Mouse (Mus musculus) G1E-ER4 (cell line): ENCODE measurements around the gene Dicer1. TPM values are rescaled to one million over a fixed set of nuclear protein-coding genes. Genes with fewer than 3 reads are reported as not detected.

ENCODE experiments used
- GATA1 ChIP-seq: IDR thresholded peaks from one replicate; pipeline ENCODE4 v1.8.0; 2012; ENCODE audit warnings: low read length, inconsistent platforms
- polyA plus RNA-seq: library from polyadenylated mRNA; stranded (reverse); fragments of >175 nt; gene quantifications from 2 replicates; pipeline ENCODE4 v1.2.3, GENCODE M21; 2012

Gene Dicer1
- polyA plus RNA-seq, 1 experiment: 5.9 TPM

DNA sequence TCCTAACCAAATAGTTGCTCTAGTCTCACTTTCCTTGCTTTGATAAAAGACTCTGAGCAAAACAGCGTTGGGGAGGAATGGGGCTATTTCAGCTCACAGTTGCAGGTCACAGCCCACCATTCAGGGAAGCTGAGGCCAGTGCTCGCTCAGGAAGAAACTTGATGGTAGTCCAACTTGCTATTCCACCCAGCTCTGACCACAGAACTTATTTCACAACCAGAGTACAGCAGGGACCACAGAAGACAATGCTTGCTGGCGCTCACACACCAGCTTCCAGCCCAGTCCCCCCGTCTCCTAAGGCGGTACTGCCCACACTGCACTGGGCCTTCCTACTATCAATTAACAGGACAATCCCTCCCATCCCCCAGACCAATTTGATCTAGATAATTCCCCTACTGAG is 36.3 kb downstream of the Dicer1 start:
- no peak for TF ChIP-seq GATA1

DNA sequence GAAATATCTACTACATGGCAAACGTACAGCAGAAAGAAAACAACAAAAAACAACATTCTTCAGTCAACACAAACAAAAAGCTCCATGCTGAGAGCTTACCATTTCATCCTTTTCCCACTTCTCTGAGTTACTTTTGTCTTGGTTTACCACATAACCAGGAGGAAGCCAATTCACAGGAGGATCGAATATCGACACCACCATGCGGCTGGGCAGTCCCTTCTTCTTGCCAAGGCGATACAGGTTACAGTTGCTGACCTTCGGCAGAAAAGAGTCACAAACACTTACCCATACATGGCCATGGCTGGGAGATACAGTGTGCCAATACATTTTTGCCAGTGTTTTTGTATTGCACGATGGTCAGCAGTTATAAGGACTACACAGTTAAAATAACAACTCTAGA is 51.5 kb downstream of the Dicer1 start:
- TF ChIP-seq GATA1: no peak

DNA sequence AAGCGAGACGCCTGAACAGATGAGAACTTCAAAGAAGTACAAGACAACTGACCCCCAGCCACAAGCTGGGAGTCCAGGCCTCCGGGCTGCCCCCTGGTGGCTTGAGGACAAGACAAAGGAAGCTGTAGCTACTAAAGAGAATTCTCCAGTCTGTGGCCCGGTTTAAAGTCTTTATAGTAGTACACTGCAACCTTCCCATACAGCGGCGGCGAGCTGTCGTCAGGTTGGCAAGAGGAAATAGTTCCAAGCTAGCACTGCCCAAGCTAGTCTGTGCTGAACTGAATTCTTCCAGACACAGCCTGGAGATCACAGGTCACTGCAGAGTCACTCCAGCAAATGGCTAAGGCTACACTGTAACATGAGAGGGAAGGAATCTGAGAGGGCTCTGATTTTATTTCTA is 52.0 kb downstream of the Dicer1 start:
- no peak for TF ChIP-seq GATA1

DNA sequence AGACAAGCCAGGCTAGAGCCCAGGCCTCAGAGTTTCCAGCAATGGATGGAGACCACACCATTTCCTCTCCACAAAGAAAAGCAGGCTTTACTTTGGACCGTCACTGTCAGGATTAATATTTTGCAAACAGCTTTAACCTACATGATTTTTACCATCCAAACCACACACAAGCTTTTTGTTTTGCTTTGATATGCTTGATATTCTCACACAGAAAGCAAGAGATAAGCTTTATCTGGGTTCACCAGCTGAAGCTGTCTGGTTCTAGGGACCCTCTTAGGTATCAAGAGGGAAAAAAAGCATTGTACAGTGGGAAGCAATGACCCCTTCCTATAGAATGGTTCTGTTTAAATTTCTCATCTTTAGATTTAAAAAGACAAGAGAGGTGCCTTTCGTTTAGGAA is 56.2 kb downstream of the Dicer1 start:
- no peak for TF ChIP-seq GATA1

DNA sequence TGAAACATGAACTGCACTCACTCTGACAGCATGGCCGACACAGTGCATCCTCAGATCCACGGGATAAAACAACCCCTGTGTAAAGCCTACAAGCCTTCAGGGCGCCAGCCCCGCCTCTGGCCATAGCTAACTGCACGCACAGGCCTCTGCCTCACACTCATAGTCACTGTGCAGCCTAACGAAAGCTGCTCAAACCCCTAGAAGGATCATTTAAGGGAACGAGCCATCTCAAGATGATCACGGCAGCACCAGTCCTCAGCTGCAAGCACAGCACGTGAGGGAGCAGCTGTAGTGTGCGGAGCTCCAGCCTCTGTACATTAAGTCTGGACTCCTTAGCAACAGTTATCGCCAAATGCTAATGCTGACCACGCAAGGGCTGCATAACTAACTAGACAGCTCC is 58.9 kb downstream of the Dicer1 start:
- no peak for TF ChIP-seq GATA1

DNA sequence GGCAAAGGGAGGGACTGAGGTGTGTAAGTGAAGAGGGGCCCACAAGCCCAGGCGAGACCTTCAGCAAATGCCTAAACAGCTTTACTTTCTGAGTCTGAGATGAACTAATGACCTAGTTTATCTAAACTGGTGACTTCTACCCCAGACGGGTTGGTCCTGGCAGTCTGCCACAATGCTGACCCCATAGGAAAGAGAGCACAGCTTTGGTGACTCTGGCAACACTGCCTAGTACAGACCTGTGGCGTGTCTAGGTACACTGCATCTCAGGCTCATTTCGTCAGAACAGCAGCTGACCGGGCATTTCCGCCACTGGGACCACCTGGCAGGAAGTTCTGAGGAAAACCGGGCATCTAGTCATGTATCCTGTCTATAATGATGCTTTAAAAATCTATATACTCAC is 61.3 kb downstream of the Dicer1 start:
- TF ChIP-seq GATA1: no peak

DNA sequence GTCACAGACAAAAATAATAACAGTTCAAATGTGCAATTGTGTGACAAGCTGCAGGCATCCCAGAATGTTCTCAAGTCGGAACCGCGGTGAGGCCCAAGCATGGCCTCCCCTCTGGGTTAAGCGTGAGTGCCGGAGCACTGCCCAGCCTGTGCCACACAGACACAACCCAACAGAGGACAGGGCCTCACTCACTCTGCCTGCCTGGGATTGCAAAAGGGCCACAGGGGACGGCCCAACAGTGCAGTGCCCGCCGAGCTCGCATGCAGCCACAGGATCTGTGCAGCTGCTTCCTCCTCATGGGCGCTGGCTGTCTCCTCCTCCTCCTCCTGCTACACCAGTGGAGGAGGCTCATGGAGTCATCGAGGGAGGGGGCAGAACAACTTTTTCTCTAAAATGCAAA is 62.9 kb downstream of the Dicer1 start:
- TF ChIP-seq GATA1: no peak

DNA sequence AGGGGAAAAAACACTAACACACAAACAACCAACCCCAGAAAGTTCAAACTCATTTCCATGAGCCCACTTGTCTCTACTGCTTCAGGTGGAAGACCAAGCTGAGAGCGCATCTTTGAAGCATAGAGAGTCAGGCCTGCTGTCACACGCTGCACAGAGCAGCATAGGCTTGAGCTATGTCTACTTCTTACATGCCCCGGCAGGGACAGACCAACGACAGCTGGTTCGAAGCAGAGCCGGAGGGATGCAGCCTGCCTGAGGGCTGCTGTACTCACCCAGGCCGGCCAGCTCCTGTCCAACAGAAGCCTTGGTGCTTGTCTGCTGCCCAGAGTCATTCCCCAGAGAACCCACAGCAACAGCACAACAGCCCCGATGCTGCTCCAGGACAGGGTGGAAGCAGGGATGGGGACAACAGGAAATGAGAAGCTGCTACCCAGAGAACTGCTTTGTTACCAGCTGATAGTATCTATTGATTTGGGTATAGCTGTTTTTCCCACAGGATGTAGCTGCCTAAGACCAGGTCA is 67.3 kb downstream of the Dicer1 start:
- TF ChIP-seq GATA1: no peak

DNA sequence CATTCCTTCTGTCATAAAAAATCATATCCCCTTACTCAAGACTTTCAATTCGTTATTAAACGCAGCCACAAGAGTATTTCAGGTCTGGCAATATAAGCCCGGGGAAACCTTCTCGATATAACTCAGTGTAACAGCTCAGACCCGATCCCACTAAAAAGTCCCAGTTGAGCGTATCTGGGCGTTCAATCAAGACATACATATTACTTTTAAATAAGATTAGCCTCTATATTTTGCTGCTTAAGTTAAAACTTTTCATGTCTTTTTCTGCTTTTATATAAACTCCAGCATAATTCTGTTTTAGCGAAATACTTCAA is 72.0 kb downstream of the Dicer1 start:
- TF ChIP-seq GATA1: no peak

DNA sequence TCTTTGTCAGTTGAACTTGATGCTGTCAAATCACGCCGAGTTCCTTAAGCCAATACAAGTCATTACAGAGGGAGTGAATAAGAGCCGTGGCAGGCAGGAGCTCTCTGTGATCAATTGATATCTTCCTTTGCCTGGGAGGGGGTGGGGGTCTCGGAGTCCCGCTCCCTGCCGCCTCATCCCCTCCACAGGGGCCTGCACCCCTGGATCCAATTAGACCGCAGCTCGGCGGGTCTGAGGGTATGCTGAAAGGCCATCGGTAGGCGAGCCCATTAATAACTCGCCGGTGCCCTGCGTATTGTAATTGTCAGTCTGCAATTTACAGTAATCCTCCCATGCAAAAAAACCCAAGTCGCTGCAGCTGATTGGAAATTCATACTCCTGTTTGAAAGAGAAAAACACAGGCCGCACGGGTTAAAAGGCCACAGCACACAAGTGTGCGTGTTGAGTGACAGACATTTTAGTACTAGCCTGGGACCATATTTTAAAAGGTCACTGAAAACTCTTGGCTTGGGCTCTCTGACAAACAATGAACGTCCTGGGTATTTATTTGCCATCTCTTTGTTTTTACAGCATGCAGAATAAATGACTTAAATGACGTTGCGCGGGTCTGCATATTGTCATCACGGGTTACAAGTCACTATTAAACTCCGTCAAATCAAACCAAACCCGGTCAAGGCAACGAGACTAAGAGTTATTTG is 72.5 kb downstream of the Dicer1 start:
- TF ChIP-seq GATA1: no peak

DNA sequence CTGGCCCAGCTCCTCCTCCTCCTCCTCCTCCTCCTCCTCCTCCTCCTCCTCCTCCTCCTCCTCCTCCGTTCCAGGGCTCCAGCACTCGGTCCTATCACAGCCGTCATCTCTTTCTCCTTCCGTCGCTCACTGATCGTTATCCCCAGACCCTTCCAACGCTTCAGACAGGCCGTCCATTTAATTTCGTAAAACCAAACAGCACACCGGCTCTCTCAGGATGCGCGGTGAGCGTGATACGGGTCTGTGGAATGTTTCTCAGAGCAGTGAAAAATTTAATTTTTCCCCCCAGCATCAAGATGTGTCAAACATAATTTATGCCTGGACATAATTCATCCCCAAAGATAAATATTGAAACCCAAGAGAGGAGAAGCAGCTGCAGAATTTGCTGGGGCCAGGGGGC is 73.3 kb downstream of the Dicer1 start:
- TF ChIP-seq GATA1: no peak

DNA sequence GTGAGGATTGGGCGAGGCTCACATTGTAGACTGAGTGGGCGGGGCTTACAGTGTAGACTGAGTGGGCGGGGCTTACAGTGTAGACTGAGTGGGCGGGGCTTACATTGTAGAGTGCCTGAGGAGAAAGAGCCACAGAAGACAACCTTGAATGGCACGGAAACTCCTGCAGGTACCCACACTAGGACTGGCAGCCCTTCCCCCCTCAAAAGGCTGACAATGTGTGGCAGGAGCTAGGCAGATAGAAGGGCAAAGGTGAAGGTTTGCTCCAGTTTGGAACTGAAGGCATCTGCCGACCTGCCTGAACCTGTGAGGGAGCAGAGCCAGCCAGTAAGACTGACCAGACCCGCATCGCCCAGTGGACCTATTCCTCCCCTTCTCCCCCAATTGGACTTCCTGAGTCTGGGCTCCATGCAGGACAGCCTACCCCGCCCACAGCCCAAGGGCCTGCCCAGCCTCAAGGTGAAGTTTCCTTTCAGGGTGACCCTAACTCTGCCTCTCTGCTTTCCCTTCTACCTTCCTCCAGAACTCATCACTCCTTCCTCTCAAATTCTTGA is 74.3 kb downstream of the Dicer1 start:
- TF ChIP-seq GATA1: no peak

DNA sequence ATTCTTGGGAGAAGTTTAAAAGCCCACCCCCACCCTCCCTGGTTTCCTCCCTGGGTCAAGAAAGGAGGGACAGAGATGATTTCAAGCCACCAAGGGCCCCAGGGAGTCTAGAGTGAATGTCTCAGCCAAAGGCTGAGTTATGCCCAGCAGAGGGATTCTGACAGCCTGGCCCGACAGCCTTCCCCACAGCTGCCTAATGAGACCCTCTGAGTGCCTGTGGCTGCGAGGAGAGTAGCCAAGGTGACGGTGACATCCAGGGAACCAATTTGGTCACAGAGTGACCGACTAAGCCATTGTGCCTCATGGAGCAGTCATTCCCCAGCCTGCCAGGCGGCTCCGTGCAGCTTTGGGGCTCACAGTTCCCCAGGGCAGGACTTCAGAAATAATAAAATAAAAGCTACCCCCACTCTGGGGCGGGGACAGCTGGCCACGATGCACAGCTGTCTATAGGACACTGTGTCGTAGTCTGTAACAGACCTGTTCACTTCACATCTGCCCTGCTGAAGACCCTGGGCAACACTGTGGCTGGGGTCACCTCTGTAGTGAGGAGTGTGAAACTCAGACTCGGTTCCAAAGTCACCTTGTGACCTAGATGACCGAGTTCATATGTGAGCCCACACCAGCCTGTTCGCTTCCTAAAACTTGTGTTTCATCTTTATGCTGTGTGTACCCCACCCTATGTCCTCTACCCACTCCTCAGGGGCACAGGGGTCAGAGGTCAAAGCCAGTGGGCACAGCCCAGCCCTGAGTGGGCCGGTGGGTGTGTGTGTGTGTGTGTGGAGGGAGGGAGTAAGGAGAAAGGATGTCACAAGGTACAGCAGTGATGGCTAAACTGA is 75.0 kb downstream of the Dicer1 start:
- TF ChIP-seq GATA1: no peak

DNA sequence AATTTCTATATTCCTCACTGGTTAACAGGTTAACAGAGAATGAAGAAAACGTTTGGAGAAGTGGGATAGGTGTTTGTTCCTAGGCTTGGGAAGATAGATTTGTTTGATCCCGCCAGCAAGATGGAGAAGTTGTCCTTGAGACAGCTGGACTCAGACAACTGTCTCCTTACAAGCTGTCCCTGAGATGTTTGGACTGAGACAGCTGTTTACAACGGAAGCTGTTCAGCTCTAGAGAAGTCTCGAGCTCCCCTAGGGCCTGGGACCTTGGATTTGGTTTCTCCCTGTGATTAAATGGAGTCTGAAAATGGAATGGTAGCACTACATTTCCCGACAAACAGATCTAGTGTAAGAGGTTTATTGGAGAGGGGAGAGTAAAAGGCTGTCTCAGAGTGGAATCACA is 78.8 kb downstream of the Dicer1 start:
- no peak for TF ChIP-seq GATA1

DNA sequence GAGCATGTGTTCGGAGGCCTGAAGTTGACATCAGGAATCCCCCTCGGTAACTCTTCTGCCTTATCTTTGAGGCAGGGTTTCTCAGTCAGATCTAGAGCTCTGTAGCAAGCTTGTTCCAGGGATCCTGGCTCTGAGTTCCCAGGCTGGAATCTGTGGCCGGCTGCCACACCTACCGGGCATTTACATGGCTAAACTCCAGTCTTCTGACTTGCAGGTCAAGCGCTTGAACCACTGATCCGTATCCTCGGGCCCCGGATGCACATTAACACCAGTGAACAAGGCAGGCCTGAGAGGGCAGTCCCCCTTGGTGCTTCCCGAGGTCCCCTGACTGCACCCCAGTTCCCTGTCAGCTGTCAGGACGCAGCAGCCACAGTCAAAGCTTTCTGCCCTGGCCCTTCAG is 79.3 kb downstream of the Dicer1 start:
- TF ChIP-seq GATA1: no peak

DNA sequence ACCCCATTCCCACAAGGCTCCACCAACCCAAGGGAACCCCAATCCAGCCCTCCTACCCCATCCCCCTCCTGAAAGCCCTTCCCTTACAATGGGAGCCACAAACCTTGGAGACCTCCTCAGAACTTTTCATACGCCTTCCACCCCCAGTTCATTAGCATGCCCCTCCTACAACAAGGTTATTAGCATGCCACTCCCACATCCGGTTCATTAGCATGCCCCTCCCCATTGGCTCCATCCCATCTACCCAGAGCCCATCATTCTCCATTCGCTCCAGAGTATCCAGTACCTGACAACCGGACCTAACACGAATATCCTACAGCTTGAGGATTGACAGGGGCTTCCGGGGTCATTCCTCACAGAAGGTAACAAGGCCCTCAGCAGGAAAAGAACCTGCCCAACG is 83.9 kb downstream of the Dicer1 start:
- no peak for TF ChIP-seq GATA1

DNA sequence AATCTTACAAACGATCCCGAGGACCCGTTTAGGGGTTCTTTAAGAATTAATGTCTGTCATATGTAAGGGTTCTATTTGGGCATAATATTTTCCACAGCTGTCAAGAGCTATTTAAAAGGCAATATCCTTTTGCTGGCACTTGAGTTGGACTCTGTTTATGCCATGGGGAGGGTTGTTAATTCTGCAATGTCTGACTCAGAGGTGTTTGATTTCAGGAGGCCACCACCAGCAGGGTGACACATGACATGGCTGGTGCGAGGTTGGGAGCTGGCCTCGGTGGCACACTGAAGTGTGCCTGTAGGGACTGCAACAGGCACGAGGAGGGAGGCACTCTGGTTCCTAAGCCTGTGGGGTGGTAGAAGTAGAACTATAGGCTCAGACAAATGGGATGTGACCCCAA is 85.8 kb downstream of the Dicer1 start:
- no peak for TF ChIP-seq GATA1
